Mouse (Mus musculus) heart, postnatal 0 days (tissue): ENCODE results near the gene Crtap. TPM values are rescaled to one million over a fixed set of nuclear protein-coding genes. Genes with fewer than 3 reads are reported as not detected.

Experiments
- ATAC-seq: fragments of 200-750 bp; cut with Nextera tagmentation; 2 replicates; pipeline ENCODE4 v1.8.0; 2017; ENCODE audit warnings: low read depth, moderate number of reproducible peaks, moderate library complexity; ENCODE audit not compliant: insufficient read depth
- DNase-seq: peaks from one replicate; pipeline ENCODE4 v3.0.0-alpha.2; 2016; ENCODE audit warnings: low spot score
- H3K27ac ChIP-seq: fragments of 300-500 bp; sonication (generic); 2 replicates; pipeline ENCODE4 v1.5.1; 2014; ENCODE audit warnings: low read depth, mild to moderate bottlenecking
- H3K27me3 ChIP-seq: fragments of 300-500 bp; sonication (generic); 2 replicates; pipeline ENCODE4 v1.6.1; 2014; ENCODE audit warnings: low read length, mixed read lengths; ENCODE audit not compliant: control insufficient read depth, insufficient read depth
- H3K36me3 ChIP-seq: fragments of 300-500 bp; sonication (generic); replicated peaks from 2 replicates; pipeline ENCODE4 v1.6.1; 2014; ENCODE audit warnings: low read length, mixed read lengths; ENCODE audit not compliant: control insufficient read depth, insufficient read depth
- H3K4me1 ChIP-seq: fragments of 300-500 bp; sonication (generic); 2 replicates; pipeline ENCODE4 v1.6.1; 2014; ENCODE audit warnings: antibody characterized with exemption; ENCODE audit not compliant: control insufficient read depth, insufficient read depth
- H3K4me2 ChIP-seq: fragments of 300-500 bp; sonication (generic); 2 replicates; pipeline ENCODE4 v1.6.1; 2014; ENCODE audit warnings: low read depth, mild to moderate bottlenecking, low read length, moderate library complexity
- H3K4me3 ChIP-seq: fragments of 300-500 bp; sonication (generic); 2 replicates; pipeline ENCODE4 v1.5.1; 2014; ENCODE audit warnings: low read depth, low read length
- H3K9ac ChIP-seq: fragments of 300-500 bp; sonication (generic); replicated peaks from 2 replicates; pipeline ENCODE4 v1.6.1; 2014; ENCODE audit warnings: low read depth, low read length, mixed read lengths
- H3K9me3 ChIP-seq: fragments of 300-500 bp; sonication (generic); replicated peaks from 2 replicates; pipeline ENCODE4 v1.6.1; 2016; ENCODE audit warnings: low read length; ENCODE audit not compliant: control insufficient read depth
- CTCF ChIP-seq: IDR thresholded peaks from 2 replicates; pipeline ENCODE4 v1.5.1; 2016; ENCODE audit warnings: antibody characterized with exemption, control low read depth, low read depth
- EP300 ChIP-seq: IDR thresholded peaks from 2 replicates; pipeline ENCODE4 v1.6.1; 2016; ENCODE audit warnings: antibody characterized with exemption, low read depth
- WGBS: fragments of 180-500 bp; shearing (Covaris S2); extraction: QIAGEN DNeasy Blood & Tissue Kit; methylation state at CpG from one replicate; pipeline ENCODE4 v1.1.7; 2014; 5-methylcytosine and 5-hydroxymethylcytosine counted together
- polyA plus RNA-seq: library from polyadenylated mRNA; unstranded; fragments of >200 nt; fragmentation: Nextera tagmentation; extraction: Ambion mirVana; gene quantifications from 2 replicates; pipeline ENCODE4 v1.2.1, GENCODE M21; 2015
- total RNA-seq: library from RNA; depleted of rRNA; stranded (reverse); fragments of >200 nt; gene quantifications from 2 replicates; pipeline ENCODE4 v1.2.3, GENCODE M21; 2014; ENCODE audit warnings: low replicate concordance

Crtap gene
- total and polyA plus RNA-seq, 2 experiments from 2014 or later, result 65.0 to 75.8 TPM

DNA sequence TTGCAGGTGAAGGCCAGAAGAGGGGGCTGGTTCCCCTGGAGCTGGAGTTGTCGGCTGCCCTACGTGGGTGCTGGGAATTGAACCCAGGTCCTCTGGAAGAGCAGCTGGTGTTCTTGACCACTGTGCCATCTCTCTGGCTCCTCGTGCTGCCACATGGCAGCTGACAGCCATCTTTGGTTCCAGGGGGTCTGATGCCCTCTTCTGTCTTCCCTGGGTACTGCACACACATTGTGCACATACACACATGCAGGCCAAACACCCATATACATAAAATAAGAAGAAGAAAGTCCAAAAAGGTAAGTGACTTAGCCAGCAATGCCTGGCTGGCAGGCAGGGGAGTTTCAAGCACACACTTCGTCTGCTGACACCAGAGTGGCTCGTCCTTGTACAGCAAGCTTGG, 35.1 kb upstream of the Crtap start:
- 88% methylated on average over 5 of the region's 5 CpGs for WGBS
- H3K9ac ChIP-seq, result no peak overlapping the region
- no peak for TF ChIP-seq CTCF
- no peak for TF ChIP-seq EP300
- H3K36me3 ChIP-seq, result peaks cover 21% of the 10 kb centered on the region
- no peaks in the 10 kb centered on the region for H3K27me3 ChIP-seq
- ATAC-seq (no peak), DNase-seq (no peak)
- H3K9me3 ChIP-seq, result 0 out of 2 replicates have a peak, but pooled peaks cover 6% of the 10 kb centered on the region
- no peak overlapping the region for H3K4me2 ChIP-seq
- no peak overlapping the region for H3K4me3 ChIP-seq
- H3K27ac ChIP-seq, result no peak overlapping the region
- no peaks in the 10 kb centered on the region for H3K4me1 ChIP-seq

DNA sequence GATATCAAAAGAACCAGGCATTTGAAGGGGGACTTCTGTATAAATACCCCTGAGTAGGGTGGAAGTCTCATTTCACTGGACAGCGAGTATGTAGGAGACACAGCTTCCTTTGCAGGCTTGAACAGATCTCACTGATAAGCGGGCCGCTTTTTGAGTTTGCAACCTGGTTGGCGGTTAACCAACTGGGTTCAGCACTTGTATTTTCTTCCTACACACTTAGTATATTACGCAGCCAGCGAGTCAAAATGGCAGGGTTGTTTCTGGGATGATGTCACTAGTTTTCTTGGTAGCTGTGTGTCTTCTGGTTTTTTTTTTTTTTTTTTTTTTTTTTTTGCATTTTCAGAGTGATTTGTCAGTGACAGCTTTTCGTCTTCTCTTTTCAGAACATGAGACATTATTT, 31.3 kb upstream of the Crtap start:
- H3K9me3 ChIP-seq, result 0 out of 2 replicates have a peak, but pooled peaks cover 6% of the 10 kb centered on the region
- DNase-seq, result no peak
- H3K27ac ChIP-seq, result no peak overlapping the region
- no peaks in the 10 kb centered on the region for H3K4me1 ChIP-seq
- H3K9ac ChIP-seq, result no peak overlapping the region
- H3K27me3 ChIP-seq, result no peaks in the 10 kb centered on the region
- no peak overlapping the region for H3K4me2 ChIP-seq
- TF ChIP-seq CTCF, result no peak
- TF ChIP-seq EP300, result no peak
- WGBS, result 90% methylated on average over 7 of the region's 7 CpGs
- ATAC-seq, result no peak
- peaks cover 20% of the 10 kb centered on the region for H3K36me3 ChIP-seq
- no peak overlapping the region for H3K4me3 ChIP-seq

DNA sequence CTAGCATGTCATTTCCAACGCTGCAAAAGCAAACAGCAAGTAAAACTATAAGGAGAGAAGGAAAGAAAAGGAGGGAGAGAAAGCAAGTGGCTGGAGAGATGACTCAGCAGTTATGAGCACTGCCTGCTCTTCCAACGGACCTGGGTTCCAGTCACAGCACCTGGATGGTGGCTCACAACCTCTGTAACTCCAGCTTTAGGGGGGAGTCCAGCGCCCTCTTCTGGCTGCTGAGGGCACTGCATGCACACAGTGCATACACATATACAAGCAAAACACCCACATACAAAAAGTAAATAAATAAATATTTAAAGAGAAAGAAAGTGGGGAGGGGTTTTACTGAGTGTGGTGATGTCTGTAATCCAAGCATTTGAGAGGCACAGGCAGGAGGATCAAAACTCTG, 30.6 kb upstream of the Crtap start:
- no peak for ATAC-seq
- Histone ChIP-seq H3K4me3 (no peak overlapping the region), H3K27me3 (no peaks in the 10 kb centered on the region), H3K4me1 (no peaks in the 10 kb centered on the region), H3K9ac (no peak overlapping the region), H3K4me2 (no peak overlapping the region), H3K9me3 (0 out of 2 replicates have a peak, but pooled peaks cover 6% of the 10 kb centered on the region), H3K27ac (no peak overlapping the region), H3K36me3 (peaks cover 16% of the 10 kb centered on the region)
- no peak for DNase-seq
- WGBS, result 63% methylated on average over 3 of the region's 3 CpGs
- TF ChIP-seq CTCF, result no peak
- no peak for TF ChIP-seq EP300

DNA sequence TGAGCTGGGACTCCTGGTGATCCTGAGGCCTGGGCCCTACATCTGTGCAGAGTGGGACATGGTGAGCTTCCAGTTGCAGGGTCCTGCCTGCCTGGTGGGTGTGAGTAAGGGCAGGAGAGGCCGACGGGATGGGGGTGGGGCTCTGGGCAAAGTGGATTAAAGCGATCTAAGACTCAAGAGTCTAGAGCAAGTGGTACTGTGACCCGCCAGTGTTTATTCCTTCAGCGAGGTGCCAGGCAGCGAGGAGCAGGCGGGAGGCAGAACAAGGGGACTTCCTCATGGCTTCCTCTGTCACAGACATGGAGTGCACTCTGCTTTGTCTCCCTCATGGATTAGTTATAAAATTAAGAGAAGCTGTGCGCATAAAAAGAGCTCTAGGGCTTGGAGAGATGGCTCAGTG, 30.0 kb upstream of the Crtap start:
- DNase-seq (no peak), ATAC-seq (no peak)

DNA sequence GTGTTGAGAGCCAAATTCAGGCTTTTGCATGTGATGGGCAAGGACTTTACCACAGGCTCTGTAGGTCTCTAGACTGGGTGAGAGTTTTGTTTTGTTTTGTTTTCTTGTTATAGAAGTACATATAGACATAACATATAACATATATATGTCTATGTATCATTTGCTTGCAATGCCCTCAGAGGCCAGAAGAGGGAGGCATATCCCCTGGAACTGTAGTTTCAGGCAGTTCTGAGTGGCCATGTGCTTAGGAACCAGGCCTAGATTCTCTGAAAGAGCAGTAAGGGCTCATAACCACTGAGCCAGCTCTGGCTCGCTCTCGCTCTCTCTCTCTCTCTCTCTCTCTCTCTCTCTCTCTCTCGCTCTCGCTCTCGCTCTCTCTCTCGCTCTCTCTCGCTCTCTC, 27.7 kb upstream of the Crtap start:
- WGBS, result 94% methylated on average over 7 of the region's 7 CpGs
- H3K4me2 ChIP-seq, result no peak overlapping the region
- DNase-seq, result no peak

More for the DNA sequence above, 30.0 kb upstream of the Crtap start:
- TF ChIP-seq EP300 (no peak), CTCF (no peak)
- H3K36me3 ChIP-seq, result peaks cover 10% of the 10 kb centered on the region
- no peaks in the 10 kb centered on the region for H3K27me3 ChIP-seq
- H3K4me2 ChIP-seq, result no peak overlapping the region
- H3K4me1 ChIP-seq, result no peaks in the 10 kb centered on the region
- no peak overlapping the region for H3K9ac ChIP-seq
- 0 out of 2 replicates have a peak, but pooled peaks cover 2% of the 10 kb centered on the region for H3K9me3 ChIP-seq
- no peak overlapping the region for H3K27ac ChIP-seq
- H3K4me3 ChIP-seq, result no peak overlapping the region
- WGBS, result 72% methylated on average over 8 of the region's 8 CpGs

More for the DNA sequence above, 27.7 kb upstream of the Crtap start:
- TF ChIP-seq EP300 (no peak), CTCF (peak; percentile 62)
- Histone ChIP-seq H3K9me3 (no peaks in the 10 kb centered on the region), H3K4me3 (no peak overlapping the region), H3K27me3 (no peaks in the 10 kb centered on the region), H3K9ac (no peak overlapping the region), H3K36me3 (0 out of 2 replicates have a peak, but pooled peaks cover 7% of the 10 kb centered on the region), H3K27ac (no peak overlapping the region), H3K4me1 (no peaks in the 10 kb centered on the region)
- no peak for ATAC-seq
